Mouse (Mus musculus) bone marrow, adult 2 months (tissue): ENCODE measurements around the gene Gm5105. TPM values are rescaled to one million over a fixed set of nuclear protein-coding genes. Genes with fewer than 3 reads are reported as not detected.

ENCODE experiments used
- H3K27ac ChIP-seq: fragments of 200-500 bp; 2 replicates; pipeline ENCODE4 v1.5.1; 2012; ENCODE audit warnings: low read depth, mild to moderate bottlenecking, control low read depth, inconsistent platforms, low read length; ENCODE audit not compliant: control insufficient read depth, poor library complexity, insufficient read depth
- H3K4me1 ChIP-seq: fragments of 200-500 bp; 2 replicates; pipeline ENCODE4 v1.6.1; 2011; ENCODE audit warnings: low read length; ENCODE audit not compliant: control insufficient read depth, insufficient read depth
- H3K4me3 ChIP-seq: fragments of 200-500 bp; replicated peaks from 2 replicates; pipeline ENCODE3; 2011; ENCODE audit warnings: mild to moderate bottlenecking, low read depth, low read length, control low read depth; ENCODE audit not compliant: control insufficient read depth
- CTCF ChIP-seq: fragments of 200-500 bp; IDR thresholded peaks from 2 replicates; pipeline ENCODE4 v1.5.1; 2011; ENCODE audit warnings: low read length, control low read depth; ENCODE audit not compliant: control insufficient read depth, insufficient read depth
- POLR2A ChIP-seq: fragments of 200-500 bp; IDR thresholded peaks from 2 replicates; pipeline ENCODE4 v1.6.1; 2011; ENCODE audit warnings: low read depth, mild to moderate bottlenecking, control low read depth, low read length, borderline replicate concordance; ENCODE audit not compliant: control insufficient read depth
- whole genome bisulfite sequencing: fragments of 180-500 bp; shearing (Covaris S2); methylation state at CpG from one replicate; pipeline ENCODE4 v1.1.7; 2018; 5-methylcytosine and 5-hydroxymethylcytosine counted together
- polyA plus RNA-seq: library from polyadenylated mRNA; stranded (reverse); fragments of >200 nt; gene quantifications from 2 replicates; pipeline ENCODE4 v1.2.4, GENCODE M21; 2011; ENCODE audit warnings: low replicate concordance; ENCODE audit not compliant: missing spikeins, insufficient read depth, insufficient read length

The Gm5105 gene
- polyA plus RNA-seq, 1 experiment: not detected

GRCm38 (mm10) chr3:138051431-138051830, 15.8 kb downstream of the Gm5105 start:
- Histone ChIP-seq H3K27ac (no peak overlapping the region), H3K4me1 (no peaks in the 10 kb centered on the region), H3K4me3 (no peak overlapping the region)
- TF ChIP-seq POLR2A (no peak), CTCF (no peak)
- 67% methylated on average over 3 of the region's 3 CpGs for WGBS

GRCm38 (mm10) chr3:138050772-138051171, 16.4 kb downstream of the Gm5105 start:
- whole genome bisulfite sequencing: 84% methylated on average over 11 of the region's 11 CpGs
- TF ChIP-seq CTCF (no peak), POLR2A (no peak)
- Histone ChIP-seq H3K4me3 (no peak overlapping the region), H3K27ac (no peak overlapping the region), H3K4me1 (no peaks in the 10 kb centered on the region)

GRCm38 (mm10) chr3:138049555-138049954, 17.6 kb downstream of the Gm5105 start:
- Histone ChIP-seq H3K4me3 (no peak overlapping the region), H3K4me1 (no peaks in the 10 kb centered on the region), H3K27ac (no peak overlapping the region)
- TF ChIP-seq CTCF (no peak), POLR2A (no peak)
- WGBS: 89% methylated on average over 6 of the region's 6 CpGs

- Histone ChIP-seq H3K27ac (no peak overlapping the region), H3K4me3 (no peak overlapping the region), H3K4me1 (no peaks in the 10 kb centered on the region)
- 58% methylated on average over 7 of the region's 7 CpGs for WGBS
- TF ChIP-seq POLR2A (no peak), CTCF (no peak)
Measured at GRCm38 (mm10) chr3:138043316-138043715, 23.9 kb downstream of the Gm5105 start.

GRCm38 (mm10) chr3:138041591-138042301, 25.4 kb downstream of the Gm5105 start:
- Histone ChIP-seq H3K4me1 (no peaks in the 10 kb centered on the region), H3K4me3 (no peak overlapping the region), H3K27ac (no peak overlapping the region)
- 76% methylated on average over 3 of the region's 3 CpGs for WGBS
- TF ChIP-seq CTCF (no peak), POLR2A (no peak)

- no peak overlapping the region for H3K27ac ChIP-seq
- TF ChIP-seq CTCF (no peak), POLR2A (no peak)
- 56% methylated on average over 2 of the region's 2 CpGs for WGBS
- H3K4me3 ChIP-seq: no peak overlapping the region
- no peaks in the 10 kb centered on the region for H3K4me1 ChIP-seq
Measured at GRCm38 (mm10) chr3:138040938-138041337, 26.2 kb downstream of the Gm5105 start.

GRCm38 (mm10) chr3:138033986-138034385, 33.2 kb downstream of the Gm5105 start:
- WGBS: 71% methylated on average over 6 of the region's 6 CpGs
- TF ChIP-seq POLR2A (no peak), CTCF (no peak)

GRCm38 (mm10) chr3:138030563-138030962, 36.6 kb downstream of the Gm5105 start:
- 62% methylated on average over 6 of the region's 6 CpGs for WGBS
- no peak overlapping the region for H3K4me3 ChIP-seq
- no peak for TF ChIP-seq CTCF
- no peak for TF ChIP-seq POLR2A
- no peak overlapping the region for H3K27ac ChIP-seq
- no peaks in the 10 kb centered on the region; the same call in 1 of the 2 replicates for H3K4me1 ChIP-seq

More at GRCm38 (mm10) chr3:138033986-138034385, 33.2 kb downstream of the Gm5105 start:
- Histone ChIP-seq H3K4me3 (no peak overlapping the region), H3K4me1 (no peaks in the 10 kb centered on the region; the same call in 1 of the 2 replicates), H3K27ac (no peak overlapping the region)
